Comparison of ENCODE assay signal across 10 mouse cellular contexts in the genomic region with DNA sequence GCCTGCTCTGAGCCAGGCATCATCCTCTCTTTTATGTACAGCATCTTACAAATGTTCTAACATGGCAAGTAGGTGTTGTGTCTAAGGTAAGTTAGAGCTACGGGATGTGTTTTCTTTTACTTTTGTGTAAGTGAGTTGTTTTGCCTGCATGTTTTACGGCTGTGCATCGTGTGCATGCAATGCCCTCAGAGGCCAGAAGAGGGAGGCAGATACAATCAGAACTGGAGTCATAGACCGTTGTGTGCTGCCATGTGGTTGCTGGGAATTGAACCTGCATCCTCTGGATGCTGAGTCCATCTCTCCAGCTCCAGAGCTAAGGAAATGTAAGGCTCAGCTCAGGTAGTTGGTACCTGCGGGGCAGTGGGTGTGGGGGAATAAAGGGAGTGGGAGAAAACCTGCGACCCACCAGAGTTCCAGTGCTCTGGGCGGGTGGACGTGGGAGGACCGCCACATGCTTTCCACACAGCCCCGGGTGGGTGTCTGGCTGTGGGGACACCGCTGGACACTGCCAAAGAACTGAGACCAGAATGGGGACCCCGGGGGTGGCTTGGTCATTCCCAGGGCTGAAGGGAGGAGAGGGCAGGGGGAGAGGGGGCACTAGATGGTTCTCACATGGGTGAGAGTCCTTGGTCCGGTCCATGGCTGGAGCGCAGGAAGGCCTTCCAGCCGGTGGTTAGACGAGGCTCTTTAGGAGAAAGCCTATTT.
DNase-seq lines count a peak whose midpoint lies in the region; ATAC-seq and TF ChIP-seq lines count a peak whose summit lies in the region.
"Had no signal": no experiment of that assay in that cellular context is flagged by ENCODE, and none has a peak within 500 bp of the region (broad histone marks: within the 10 kb centered on the region; RNA-seq: fewer than 3 reads in every experiment).

No protein-coding gene starts in this region.

- no peak for ATAC-seq in forebrain, embryonic 12.5 days (ENCODE audit: low FRiP score)

- peak; percentile 50; the same call in 1 of the 2 replicates for TF ChIP-seq CTCF in kidney, adult 2 months (conservative IDR thresholded peaks at IDR 0.05; ENCODE audit: insufficient read depth, insufficient read length, low read depth, low read length)
- peak; percentile 19; the same call in 1 of the 2 replicates for TF ChIP-seq CTCF in bone marrow, adult 2 months (IDR thresholded peaks at IDR 0.05; ENCODE audit: control insufficient read depth, insufficient read depth, low read length)

- no peak overlapping the region for H3K27ac ChIP-seq in kidney, adult 2 months (ENCODE audit: insufficient read depth, low read depth, low read length)
- no peak overlapping the region for H3K27ac ChIP-seq in bone marrow, adult 2 months (ENCODE audit: control insufficient read depth, insufficient read depth, low read depth, low read length, poor library complexity)
- no peak overlapping the region for H3K27ac ChIP-seq in forebrain, embryonic 12.5 days
- H3K27ac ChIP-seq: lung, embryonic 15.5 days had no signal

- no peak overlapping the region for H3K4me3 ChIP-seq in kidney, adult 2 months (ENCODE audit: insufficient read depth, low read depth, low read length)
- no peak overlapping the region for H3K4me3 ChIP-seq in bone marrow, adult 2 months (replicated peaks; ENCODE audit: control insufficient read depth, low read depth, low read length)
- no peak overlapping the region for H3K4me3 ChIP-seq in forebrain, embryonic 12.5 days (replicated peaks)
- H3K4me3 ChIP-seq: lung, embryonic 15.5 days had no signal

- 90% methylated on average over 16 of the region's 16 CpGs for WGBS in kidney, adult 2 months
- 84% methylated on average over 16 of the region's 16 CpGs for WGBS in bone marrow, adult 2 months
- WGBS in forebrain, embryonic 12.5 days, result 93% methylated on average over 16 of the region's 16 CpGs

- no peak for TF ChIP-seq POLR2A in kidney, adult 2 months (IDR thresholded peaks at IDR 0.05; ENCODE audit: low read depth, low read length)
- TF ChIP-seq POLR2A in bone marrow, adult 2 months (IDR thresholded peaks at IDR 0.05; ENCODE audit: borderline replicate concordance, control insufficient read depth, low read depth, low read length), result no peak

- no peaks in the 10 kb centered on the region for H3K4me1 ChIP-seq in kidney, adult 2 months (ENCODE audit: control insufficient read depth, insufficient read depth, low read length)
- no peaks in the 10 kb centered on the region for H3K4me1 ChIP-seq in bone marrow, adult 2 months (ENCODE audit: control insufficient read depth, insufficient read depth, low read length)
- H3K4me1 ChIP-seq in forebrain, embryonic 12.5 days, result no peaks in the 10 kb centered on the region
- H3K4me1 ChIP-seq: lung, embryonic 15.5 days had no signal

- H3K9ac ChIP-seq in forebrain, embryonic 12.5 days, result no peak overlapping the region
- H3K9ac ChIP-seq: lung, embryonic 15.5 days had no signal

- H3K4me2 ChIP-seq in forebrain, embryonic 12.5 days, result no peak overlapping the region
- H3K4me2 ChIP-seq: lung, embryonic 15.5 days had no signal

- H3K9me3 ChIP-seq in forebrain, embryonic 12.5 days, result no peaks in the 10 kb centered on the region
- H3K9me3 ChIP-seq: lung, embryonic 15.5 days had no signal

- no peaks in the 10 kb centered on the region for H3K27me3 ChIP-seq in kidney, adult 2 months (replicated peaks; ENCODE audit: control insufficient read depth, insufficient read depth, low read length)
- H3K27me3 ChIP-seq in forebrain, embryonic 12.5 days, result no peaks in the 10 kb centered on the region
- H3K27me3 ChIP-seq: lung, embryonic 15.5 days had no signal

- no peaks in the 10 kb centered on the region for H3K36me3 ChIP-seq in kidney, adult 2 months (ENCODE audit: control insufficient read depth, insufficient read depth, low read length)
- H3K36me3 ChIP-seq in forebrain, embryonic 12.5 days (replicated peaks), result no peaks in the 10 kb centered on the region
- H3K36me3 ChIP-seq: lung, embryonic 15.5 days had no signal

- DNase-seq in kidney, adult 2 months, result no peak
- DNase-seq in kidney, adult 8-10 months, result no peak
- DNase-seq in retina, embryonic 14.5 days (ENCODE audit: low spot score), result peak; percentile 17
- DNase-seq in retina, postnatal 1 day, result no peak
- DNase-seq in thymus, postnatal 14 days, result peak; percentile 20
- DNase-seq in right cerebral cortex, postnatal 10 days (ENCODE audit: low spot score in 2 of 2), result no peak
- DNase-seq: cerebellum, adult 9-11 months had no signal

Comparison
In these comparisons a context has a peak if more than half of its experiments do, and no peak if none do; other contexts are left out.
1. DNase-seq: peak in retina, embryonic 14.5 days (single experiment) and thymus, postnatal 14 days (single experiment); none in kidney, adult 2 months (single experiment), kidney, adult 8-10 months (0 of 2), retina, postnatal 1 day (single experiment) and right cerebral cortex, postnatal 10 days (0 of 2).